In the genomic region with DNA sequence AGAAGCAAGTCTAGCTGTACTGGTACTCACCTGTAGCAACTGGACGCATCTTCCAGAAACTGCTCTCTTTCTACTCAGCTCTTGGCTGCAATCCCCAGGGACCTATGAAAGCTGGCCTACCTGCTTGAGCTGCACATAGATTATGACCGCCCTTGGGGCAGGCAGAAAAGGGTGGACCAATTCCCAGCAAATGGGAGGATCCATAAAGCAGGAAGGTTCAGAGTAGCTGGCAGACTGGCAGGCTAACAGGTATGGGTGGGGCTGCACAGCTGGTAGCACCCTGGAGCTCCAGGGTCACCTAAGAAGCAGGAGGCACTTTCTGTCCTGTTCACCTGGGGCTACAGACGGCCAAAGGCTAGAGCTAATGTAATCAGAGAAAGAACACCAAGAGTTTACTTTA, we compare ENCODE assay signal across 26 mouse cellular contexts. TPM values are rescaled to one million over a fixed set of nuclear protein-coding genes. Genes with fewer than 3 reads are reported as not detected.
DNase-seq lines count a peak whose midpoint lies in the region; ATAC-seq and TF ChIP-seq lines count a peak whose summit lies in the region.
"Had no signal": no experiment of that assay in that cellular context is flagged by ENCODE, and none has a peak within 500 bp of the region (broad histone marks: within the 10 kb centered on the region; RNA-seq: fewer than 3 reads in every experiment).

No protein-coding gene starts in this region.

- ATAC-seq in erythroblast, adult 5-6 weeks (replicated peaks; ENCODE audit: low FRiP score, poor library complexity, severe bottlenecking), result 0 out of 2 replicates have a peak, but pooled peaks have one; percentile 8
- peak; percentile 91 for ATAC-seq in stomach, postnatal 0 days (ENCODE audit: low FRiP score, low TSS enrichment)
- ATAC-seq: CD4-positive, CD25-positive, alpha-beta regulatory T cell, adult 4 months; forebrain, embryonic 14.5 days; hindbrain, postnatal 0 days had no signal

- peak overlapping the region; percentile 36 for H3K4me2 ChIP-seq in stomach, postnatal 0 days (replicated peaks; ENCODE audit: low read depth)
- H3K4me2 ChIP-seq: embryonic facial prominence, embryonic 13.5 days; heart, embryonic 11.5 days; heart, embryonic 15.5 days; hindbrain, embryonic 13.5 days had no signal

- 0 out of 2 replicates have a peak overlapping the region, but pooled peaks have one; percentile 3 for H3K4me3 ChIP-seq in stomach, postnatal 0 days (ENCODE audit: low read depth, low read length)
- H3K4me3 ChIP-seq: embryonic facial prominence, embryonic 13.5 days; heart, embryonic 15.5 days; hindbrain, embryonic 13.5 days had no signal

- peak overlapping the region; percentile 67 for H3K27ac ChIP-seq in stomach, postnatal 0 days (replicated peaks)
- H3K27ac ChIP-seq: embryonic facial prominence, embryonic 13.5 days; heart, embryonic 15.5 days; hindbrain, embryonic 13.5 days; hindbrain, postnatal 0 days had no signal

- H3K9me3 ChIP-seq in stomach, postnatal 0 days (ENCODE audit: control insufficient read depth, low read length), result no peaks in the 10 kb centered on the region
- H3K9me3 ChIP-seq: embryonic facial prominence, embryonic 13.5 days; G1E; heart, embryonic 15.5 days; hindbrain, embryonic 13.5 days had no signal

- no peaks in the 10 kb centered on the region for H3K36me3 ChIP-seq in stomach, postnatal 0 days (ENCODE audit: control insufficient read depth, insufficient read depth, low read length)
- H3K36me3 ChIP-seq: embryonic facial prominence, embryonic 13.5 days; G1E; heart, embryonic 15.5 days; hindbrain, embryonic 13.5 days had no signal

- no peak overlapping the region for H3K9ac ChIP-seq in stomach, postnatal 0 days (ENCODE audit: low read length)
- H3K9ac ChIP-seq: embryonic facial prominence, embryonic 13.5 days; heart, embryonic 15.5 days; hindbrain, embryonic 13.5 days had no signal

- H3K27me3 ChIP-seq in stomach, postnatal 0 days (ENCODE audit: control insufficient read depth, insufficient read depth, low read length), result no peaks in the 10 kb centered on the region
- H3K27me3 ChIP-seq: embryonic facial prominence, embryonic 13.5 days; heart, embryonic 15.5 days; hindbrain, embryonic 13.5 days had no signal

- no peak for TF ChIP-seq CTCF in stomach, postnatal 0 days (IDR thresholded peaks at IDR 0.05; ENCODE audit: low read depth)

- DNase-seq in heart, adult 11 months, result peak; percentile 80
- no peak for DNase-seq in heart, adult 8-10 months (ENCODE audit: low spot score)
- DNase-seq in large intestine, adult 2 months (ENCODE audit: low read depth, low spot score), result peak; percentile 78
- DNase-seq in stomach, postnatal 0 days (ENCODE audit: low spot score), result peak; percentile 80
- no peak for DNase-seq in ovary, postnatal 10 days (ENCODE audit: low spot score)
- no peak for DNase-seq in spleen, postnatal 4 days (ENCODE audit: low spot score in 2 of 2)
- DNase-seq: adrenal gland, postnatal 14 days; B cell, adult 2 months; cerebellum, adult 11-12 months; cerebellum, adult 9-10 months; cerebellum, postnatal 25 days; gastrocnemius, postnatal 36 days; heart, adult 18-20 months; heart, postnatal 14 days had no signal

- 32% methylated on average over 3 of the region's 3 CpGs for WGBS in large intestine, adult 2 months
- WGBS in stomach, postnatal 0 days, result 37% methylated on average over 3 of the region's 3 CpGs

- no peak for TF ChIP-seq EP300 in stomach, postnatal 0 days (optimal IDR thresholded peaks at IDR 0.05)

- no peaks in the 10 kb centered on the region for H3K4me1 ChIP-seq in stomach, postnatal 0 days (replicated peaks; ENCODE audit: control insufficient read depth, insufficient read depth)
- H3K4me1 ChIP-seq: embryonic facial prominence, embryonic 13.5 days; heart, embryonic 15.5 days; hindbrain, embryonic 13.5 days had no signal

RNA-seq across cellular contexts. Expression of gene Fam3b, which starts 9.8 kb away (rescaled TPM):
- not detected for total RNA-seq in heart, adult 8-10 months (2022)
- total RNA-seq in erythroblast, adult 5-6 weeks (2015; ENCODE audit: low replicate concordance), result not detected in 2 replicates
- not detected in 2 replicates for total RNA-seq in erythroblast, adult 5-6 weeks (2017; ENCODE audit: low replicate concordance)
- 220 and 234 TPM in 2 replicates for polyA plus RNA-seq in large intestine, adult 2 months (2012; rRNA removed)
- polyA plus RNA-seq in stomach, postnatal 0 days (2015; fragmentation: Nextera tagmentation; extraction: Ambion mirVana), result 50.6 and 55.3 TPM in 2 replicates
- total RNA-seq: adrenal gland, postnatal 14 days; gastrocnemius, adult 8-10 months; gastrocnemius, postnatal 36 days; heart, adult 18-20 months; heart, postnatal 14 days; hematopoietic stem cell, adult 5-6 weeks; hindbrain, postnatal 0 days had no signal
- polyA plus RNA-seq: cortical plate, adult 2 months; embryonic facial prominence, embryonic 13.5 days; forebrain, embryonic 14.5 days; G1E; heart, embryonic 11.5 days; heart, embryonic 15.5 days; hindbrain, embryonic 13.5 days; hindbrain, postnatal 0 days had no signal

RNA-seq across cellular contexts. Expression of gene Mx1, which starts 42.1 kb away (rescaled TPM):
- 1 to 10 TPM; 1.2 to 2.2 (median 1.9) TPM for total RNA-seq in heart, adult 8-10 months (2022)
- total RNA-seq in erythroblast, adult 5-6 weeks (2015; ENCODE audit: low replicate concordance), result 2.1 and 3.6 TPM in 2 replicates
- total RNA-seq in erythroblast, adult 5-6 weeks (2017; ENCODE audit: low replicate concordance), result 8.5 and 9.1 TPM in 2 replicates
- 2.1 and 3.1 TPM in 2 replicates for polyA plus RNA-seq in large intestine, adult 2 months (2012; rRNA removed)
- 0.42 and 0.69 TPM in 2 replicates for polyA plus RNA-seq in stomach, postnatal 0 days (2015; fragmentation: Nextera tagmentation; extraction: Ambion mirVana)
- polyA plus RNA-seq: forebrain, embryonic 14.5 days; G1E; heart, embryonic 11.5 days; heart, embryonic 15.5 days; hindbrain, embryonic 13.5 days had no signal

Comparison
In these comparisons a context has a peak if more than half of its experiments do, and no peak if none do; other contexts are left out.
1. DNase-seq: peak in heart, adult 11 months (single experiment), large intestine, adult 2 months (single experiment) and stomach, postnatal 0 days (single experiment); none in heart, adult 8-10 months (single experiment), ovary, postnatal 10 days (single experiment) and spleen, postnatal 4 days (0 of 2).